Mouse (Mus musculus): Measurements from ENCODE around the gene Exoc4.

Gene Exoc4

GRCm38 (mm10) chr6:33248894-33249758 lies at the start of gene Exoc4:
Gene Exoc4 (plus strand): TSS chr6:33249085.
- DNase-seq (ENCODE audit: low spot score): peak; percentile 89

GRCm38 (mm10) chr6:33218780-33219179 lies 30.1 kb upstream of the Exoc4 start:
- no peak for DNase-seq (ENCODE audit: low spot score)

DNA sequence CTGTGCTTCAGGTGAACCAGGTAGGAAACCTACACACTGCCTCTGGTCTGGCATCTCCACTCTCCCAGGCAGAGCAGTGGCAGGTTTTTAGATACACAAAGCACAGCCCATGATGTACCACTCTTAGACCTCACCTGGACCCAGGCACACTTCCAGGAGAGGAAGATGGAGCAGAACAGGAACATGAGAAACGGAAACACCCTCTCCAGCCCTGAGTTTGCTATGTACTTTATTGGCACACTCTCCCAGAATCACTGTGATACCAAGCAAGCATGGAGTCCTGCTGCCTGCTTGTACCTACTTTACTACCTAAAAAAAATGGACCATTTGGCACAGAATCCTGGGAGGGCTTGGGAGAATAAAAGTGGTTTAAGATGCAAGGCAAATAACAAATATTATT lies 22.2 kb upstream of the Exoc4 start:
- DNase-seq (ENCODE audit: low spot score): no peak

- DNase-seq (ENCODE audit: low spot score): no peak
These were observed 21.5 kb upstream of the Exoc4 start for GRCm38 (mm10) chr6:33227371-33227770.

DNA sequence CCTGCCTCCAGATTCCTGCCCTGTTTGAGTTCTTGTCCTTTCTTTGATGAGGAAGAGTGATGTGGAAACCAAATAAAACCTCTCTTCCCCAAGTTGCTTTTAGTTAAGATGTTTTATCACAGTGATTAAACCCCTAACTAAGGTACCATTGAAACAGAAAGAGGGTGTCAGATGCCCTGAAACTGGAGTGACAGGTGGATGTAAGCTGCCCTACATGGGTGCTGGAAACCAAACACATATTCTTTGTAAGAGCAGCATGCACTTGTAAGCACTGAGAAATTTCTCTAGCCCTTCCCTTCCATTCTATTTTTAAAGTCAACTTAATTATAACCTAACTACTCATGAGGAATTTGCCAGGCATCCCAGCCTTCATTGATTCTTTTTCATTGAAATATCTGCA lies 7.6 kb upstream of the Exoc4 start:
- no peak for DNase-seq (ENCODE audit: low spot score)

- DNase-seq (ENCODE audit: low spot score): no peak
These were observed 4.3 kb upstream of the Exoc4 start for GRCm38 (mm10) chr6:33244546-33244945.

GRCm38 (mm10) chr6:33247146-33247545 lies 1.7 kb upstream of the Exoc4 start:
- no peak for DNase-seq (ENCODE audit: low spot score)

GRCm38 (mm10) chr6:33247576-33248355 lies 1.1 kb upstream of the Exoc4 start:
- no peak for DNase-seq (ENCODE audit: low spot score)

DNA sequence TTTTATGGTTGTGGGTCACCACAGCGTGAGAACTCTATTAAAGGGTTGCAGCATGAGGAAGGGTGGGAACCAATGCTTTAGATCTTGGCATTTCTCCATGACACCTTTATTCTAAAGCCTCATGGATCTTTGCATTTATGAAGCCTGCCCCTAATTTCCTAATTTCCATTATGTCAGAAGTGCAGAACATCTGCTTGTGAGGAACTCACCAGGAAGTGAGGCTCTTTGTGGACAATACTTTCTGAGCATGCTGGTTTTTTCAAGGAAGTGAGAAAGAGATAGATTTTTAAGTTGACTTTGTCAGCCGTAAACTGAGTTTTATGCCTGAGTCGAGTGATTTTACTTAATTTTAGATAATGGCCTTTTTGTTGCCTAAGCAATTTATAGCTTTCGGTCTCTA lies 7.8 kb downstream of the Exoc4 start:
- DNase-seq (ENCODE audit: low spot score): no peak

- no peak for DNase-seq (ENCODE audit: low spot score)
These were observed 8.3 kb downstream of the Exoc4 start for GRCm38 (mm10) chr6:33257076-33257789.

DNA sequence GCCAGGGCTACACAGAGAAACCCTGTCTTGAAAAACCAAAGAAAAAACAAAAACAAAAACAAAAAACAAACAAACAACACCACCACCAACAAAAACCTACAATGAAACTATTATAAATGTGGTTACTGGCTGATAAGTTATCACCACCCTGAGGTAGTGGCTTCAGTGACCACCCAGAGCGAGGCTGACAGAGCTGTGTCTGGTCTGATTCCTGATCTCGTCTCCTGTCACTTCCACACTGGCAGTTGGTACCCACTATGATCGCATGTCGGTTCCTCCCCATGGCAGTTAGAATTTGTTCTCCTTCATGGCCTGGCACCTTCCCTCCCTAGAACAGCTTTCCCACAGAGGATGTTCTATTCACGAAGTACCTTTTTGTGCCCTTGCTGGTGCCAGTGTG lies 11.0 kb downstream of the Exoc4 start:
- no peak for DNase-seq (ENCODE audit: low spot score)

- no peak for DNase-seq (ENCODE audit: low spot score)
These were observed 12.7 kb downstream of the Exoc4 start for GRCm38 (mm10) chr6:33261606-33262005.

DNA sequence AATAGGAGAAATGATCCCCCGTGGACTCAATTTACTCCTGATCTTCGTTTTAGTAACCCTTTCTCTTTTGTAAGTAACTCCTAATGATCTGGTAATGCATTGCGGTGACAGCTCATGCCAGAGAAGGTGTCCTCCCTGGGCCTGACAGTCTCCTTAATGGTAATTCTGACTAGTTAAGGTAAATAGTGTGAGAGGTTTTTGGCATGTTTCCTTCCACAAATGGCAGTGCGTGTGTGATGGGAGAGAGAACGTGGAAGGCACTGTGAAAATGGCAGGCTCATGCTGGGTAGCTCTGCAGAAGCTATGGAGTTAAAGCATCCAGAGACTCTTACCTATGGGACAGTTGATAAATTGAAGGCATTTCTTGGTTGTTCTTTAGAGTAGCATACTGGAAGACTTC lies 15.1 kb downstream of the Exoc4 start:
- no peak for DNase-seq (ENCODE audit: low spot score)

DNA sequence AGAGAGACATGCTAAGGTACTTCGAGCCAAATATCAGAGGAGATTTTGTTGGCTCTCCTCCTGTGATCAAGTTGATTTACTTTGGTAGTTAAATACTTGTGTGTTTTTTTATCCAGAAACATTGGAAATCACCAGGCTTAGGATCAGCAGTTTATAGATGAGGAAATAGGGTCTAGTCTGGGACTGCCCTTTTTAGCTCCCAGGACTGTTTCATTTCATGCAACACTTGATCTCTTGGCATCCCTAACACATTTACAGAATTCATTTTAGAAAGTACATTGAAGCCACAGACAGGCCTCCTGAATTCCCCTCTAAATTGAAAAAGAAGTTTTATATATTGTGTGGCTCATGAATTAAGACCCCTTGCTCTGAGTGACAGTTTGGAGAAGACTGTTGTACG lies 15.5 kb downstream of the Exoc4 start:
- no peak for DNase-seq (ENCODE audit: low spot score)

GRCm38 (mm10) chr6:33267571-33267970 lies 18.7 kb downstream of the Exoc4 start:
- DNase-seq (ENCODE audit: low spot score): no peak

GRCm38 (mm10) chr6:33283523-33283922 lies 34.6 kb downstream of the Exoc4 start:
- no peak for DNase-seq (ENCODE audit: low spot score)

DNA sequence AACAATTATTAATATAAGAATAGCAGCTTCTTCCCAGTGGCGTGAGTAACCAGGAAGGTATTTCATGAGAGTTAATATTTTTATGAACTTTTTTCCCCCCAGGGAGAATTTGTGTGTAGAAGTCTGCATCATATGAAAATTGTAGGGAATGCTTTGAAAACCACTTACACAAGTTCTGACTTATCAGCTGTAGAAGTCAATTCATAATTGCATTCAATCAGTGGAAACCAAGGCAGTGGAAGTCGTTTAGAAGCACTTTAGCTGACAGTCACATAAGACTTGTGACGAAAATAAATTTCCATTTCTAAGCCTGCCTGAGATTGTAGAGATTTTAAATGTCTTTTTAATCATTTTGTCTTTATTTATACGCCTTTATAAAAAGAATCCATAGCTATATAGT lies 35.1 kb downstream of the Exoc4 start:
- no peak for DNase-seq (ENCODE audit: low spot score)

DNA sequence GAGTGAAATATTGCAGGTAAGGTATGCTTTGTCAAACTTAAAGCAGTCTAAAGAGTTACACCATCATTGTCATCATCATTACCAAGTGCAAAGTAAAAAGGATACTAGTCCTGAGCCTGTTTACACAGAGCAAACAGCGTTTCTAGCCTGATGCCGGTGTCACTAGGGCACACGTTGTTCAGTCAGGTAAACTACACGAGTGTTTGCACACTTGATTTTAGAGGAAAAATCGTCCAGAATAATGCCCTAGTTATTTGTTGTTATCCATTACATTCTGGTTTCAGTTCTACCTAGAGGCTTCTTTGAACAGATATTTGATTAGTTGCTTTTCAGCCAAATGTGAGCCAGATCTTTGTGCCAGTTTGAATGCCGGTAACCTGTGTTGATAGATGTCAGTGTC lies 37.5 kb downstream of the Exoc4 start:
- no peak for DNase-seq (ENCODE audit: low spot score)

DNA sequence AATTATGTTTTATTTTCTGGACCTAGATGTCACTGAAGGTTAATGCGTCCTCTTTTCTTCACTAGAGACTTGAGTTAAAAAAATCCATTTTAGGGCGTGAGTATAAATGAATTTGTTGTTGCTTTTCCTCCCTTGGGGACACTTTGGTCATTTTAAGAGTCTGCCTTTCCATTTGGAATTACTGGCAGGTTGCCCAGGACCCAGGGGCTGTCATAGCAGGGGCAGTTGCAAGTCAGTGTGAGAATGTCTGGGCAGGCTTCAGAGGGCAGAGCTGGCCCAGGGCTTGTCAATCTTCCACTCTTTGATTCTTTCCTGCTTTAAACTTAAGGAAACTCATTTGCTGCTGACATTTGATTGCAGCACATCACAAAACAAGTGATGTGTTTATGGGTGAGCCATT lies 45.7 kb downstream of the Exoc4 start:
- no peak for DNase-seq (ENCODE audit: low spot score)

- no peak for DNase-seq (ENCODE audit: low spot score)
These were observed 48.7 kb downstream of the Exoc4 start for GRCm38 (mm10) chr6:33297566-33297965.

GRCm38 (mm10) chr6:33298768-33299167 lies 49.9 kb downstream of the Exoc4 start:
- DNase-seq (ENCODE audit: low spot score): no peak

DNA sequence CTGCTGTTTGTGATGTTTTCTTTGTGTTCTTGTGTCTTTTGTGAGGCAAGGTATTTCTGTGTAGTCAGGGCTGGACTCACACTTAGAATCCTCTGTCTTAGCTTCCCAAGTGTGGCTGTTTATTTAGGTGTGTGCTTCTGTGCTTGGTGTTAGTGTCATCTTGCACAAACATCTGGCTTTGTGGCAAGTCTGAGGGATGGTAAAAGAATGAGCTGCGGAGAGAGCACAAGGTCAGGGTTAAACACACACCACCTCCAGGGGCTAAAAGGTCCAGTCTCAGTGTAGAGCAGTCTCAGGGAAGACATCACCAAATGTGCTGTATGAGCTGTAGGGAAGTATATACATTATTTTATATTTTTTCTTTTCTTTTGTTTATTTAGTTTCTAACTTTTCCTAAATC lies 57.1 kb downstream of the Exoc4 start:
- no peak for DNase-seq (ENCODE audit: low spot score)

GRCm38 (mm10) chr6:33308646-33309045 lies 59.8 kb downstream of the Exoc4 start:
- DNase-seq (ENCODE audit: low spot score): no peak

Data from ovary, postnatal 36 days (tissue).